Mouse (Mus musculus) heart, adult 9 months (tissue): ENCODE measurements at regions not wholly inside any gene's neighbourhood (a gene's known extent, or its start where the extent isn't known, plus 50 kb on each side); places are given as distances from the start of the nearest gene placed in this dataset.

Experiments
- DNase-seq, 2 experiments: peaks; one replicate each; pipeline ENCODE4 v3.0.0; 2022; ENCODE audit warnings: low spot score in 2 of 2

DNA sequence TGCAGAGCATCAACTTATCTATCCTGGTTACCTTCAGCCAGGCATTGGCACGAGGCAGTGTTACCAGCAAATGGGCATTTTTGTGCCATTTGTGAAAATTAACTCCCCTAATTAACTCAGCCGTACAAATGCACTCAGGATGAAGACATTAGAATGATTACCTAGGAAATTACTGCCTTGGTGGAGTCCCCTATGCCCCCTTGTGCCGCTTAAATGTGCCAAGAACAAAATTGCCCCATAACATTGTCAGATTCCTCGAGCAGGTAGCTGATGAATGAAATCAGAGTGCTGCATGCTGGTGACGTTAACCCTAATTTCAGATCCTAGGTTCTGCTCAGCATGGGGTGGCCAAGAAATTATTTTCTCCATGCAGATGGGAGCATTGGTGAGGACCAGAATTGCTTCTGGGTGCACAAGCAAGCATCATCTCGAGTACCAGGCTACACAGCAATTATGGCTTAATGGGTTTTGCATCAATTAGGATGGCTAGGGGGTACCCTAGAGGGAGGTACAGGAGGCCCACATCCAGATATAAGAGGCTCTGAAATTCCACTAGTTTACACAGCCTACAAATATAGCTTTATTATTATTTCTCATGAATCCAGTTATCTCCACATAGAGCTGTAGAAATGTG, 577.0 kb upstream of the Camk1g start:
- DNase-seq = no peak

DNA sequence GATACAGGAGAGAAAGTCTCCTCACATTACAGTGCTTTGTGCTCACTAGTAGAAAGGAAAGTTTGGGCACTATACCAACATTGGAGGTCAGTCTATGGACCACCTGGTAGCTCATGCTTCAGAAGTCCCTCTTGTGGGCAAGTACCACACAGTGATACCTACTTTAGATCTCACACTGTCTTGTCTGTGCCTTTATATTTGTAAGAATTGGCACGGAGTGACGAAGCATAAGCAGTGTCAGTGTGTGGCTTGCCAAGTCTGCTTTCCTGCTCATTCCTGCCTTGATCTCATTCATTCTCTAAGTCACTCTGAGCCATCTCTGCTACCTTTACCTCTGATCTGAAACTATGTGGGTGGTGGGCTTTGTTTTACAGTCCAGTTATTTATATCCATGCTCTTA, 565.9 kb upstream of the Camk1g start:
- no peak for DNase-seq

DNA sequence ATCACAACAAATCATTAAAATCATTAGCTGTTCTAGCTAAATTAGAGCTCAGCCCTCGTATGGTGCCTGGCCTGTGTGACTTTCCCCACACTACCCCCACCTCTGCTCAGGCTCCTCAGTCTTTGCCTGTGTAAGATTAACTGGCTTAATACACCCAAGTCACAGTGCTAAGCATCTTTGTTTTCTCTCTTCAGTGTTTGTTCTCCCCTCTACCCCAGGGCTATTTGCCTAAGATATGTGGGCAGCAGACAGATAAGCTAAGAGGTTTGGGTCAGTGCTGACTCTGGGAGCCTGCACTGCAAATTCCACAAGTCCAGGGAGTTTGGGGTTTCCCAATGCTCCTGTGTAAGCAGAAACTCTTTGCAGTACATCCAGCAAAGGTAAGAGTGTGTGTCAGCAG, 564.2 kb upstream of the Camk1g start:
- no peak for DNase-seq

DNA sequence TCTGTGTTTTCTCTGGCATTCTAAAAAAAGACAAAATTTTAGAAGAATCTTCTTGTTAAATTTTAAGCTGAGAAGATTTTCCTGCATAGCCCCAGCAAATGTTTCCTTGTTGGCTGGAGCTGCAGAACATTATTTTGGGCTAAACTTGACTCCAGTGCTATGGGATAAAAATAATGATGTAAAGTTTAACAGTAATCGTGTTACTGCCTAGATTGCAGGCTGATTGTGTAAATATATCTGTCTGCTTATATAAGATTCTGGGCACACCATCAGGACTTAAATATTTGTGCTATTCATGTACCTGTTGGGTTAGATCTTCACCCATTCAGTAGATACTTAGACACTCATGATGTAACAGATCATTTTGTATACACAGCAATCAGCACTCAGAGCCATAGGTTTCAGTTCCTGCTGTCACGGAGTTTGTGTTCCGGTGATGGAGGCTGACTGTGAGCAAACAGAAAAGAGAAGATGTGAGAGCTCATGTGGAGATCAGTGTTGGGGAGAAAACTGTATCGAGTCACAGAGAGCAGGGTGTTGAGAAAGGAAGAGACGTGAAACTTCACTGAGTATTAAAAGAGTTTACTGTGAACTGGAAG, 561.1 kb upstream of the Camk1g start:
- no peak for DNase-seq

DNA sequence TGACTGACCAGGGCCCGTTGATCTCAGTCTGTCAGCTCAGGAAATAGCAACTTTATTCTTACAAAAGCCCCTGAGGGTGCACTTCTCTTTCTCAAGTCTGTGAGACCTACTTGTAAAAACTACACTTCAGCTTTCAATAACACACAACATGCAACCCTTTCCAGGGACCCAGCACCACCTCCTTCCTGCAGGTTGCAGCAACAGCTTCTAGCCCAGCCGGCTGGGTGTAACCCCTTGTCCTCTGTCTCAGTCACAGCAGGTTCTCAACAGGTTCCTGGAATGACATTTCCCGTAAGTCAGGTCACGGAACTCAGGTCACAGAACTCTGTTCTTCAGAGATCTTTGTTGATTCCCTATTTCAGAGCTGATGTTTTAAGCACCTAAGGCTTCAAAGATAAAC, 558.5 kb upstream of the Camk1g start:
- no peak for DNase-seq

DNA sequence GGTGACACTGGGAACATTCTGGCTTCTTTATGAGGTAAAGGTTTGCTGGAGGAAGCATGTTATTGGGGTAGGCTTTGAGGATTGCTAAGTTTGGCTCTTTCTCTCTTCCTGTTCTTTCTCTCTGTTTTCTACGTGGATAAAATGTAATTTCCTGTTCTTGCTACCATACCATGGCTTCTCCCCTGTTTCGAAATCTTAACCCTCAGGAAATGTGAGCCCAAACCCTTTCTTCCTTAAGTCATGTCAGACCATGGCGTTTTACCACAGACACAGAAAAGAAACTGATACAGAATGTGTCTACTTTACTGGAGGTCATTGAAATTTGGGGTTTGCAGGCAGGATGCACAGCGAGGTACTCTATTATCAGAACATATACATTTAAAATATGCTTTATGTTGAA, 552.7 kb upstream of the Camk1g start:
- DNase-seq = no peak

DNA sequence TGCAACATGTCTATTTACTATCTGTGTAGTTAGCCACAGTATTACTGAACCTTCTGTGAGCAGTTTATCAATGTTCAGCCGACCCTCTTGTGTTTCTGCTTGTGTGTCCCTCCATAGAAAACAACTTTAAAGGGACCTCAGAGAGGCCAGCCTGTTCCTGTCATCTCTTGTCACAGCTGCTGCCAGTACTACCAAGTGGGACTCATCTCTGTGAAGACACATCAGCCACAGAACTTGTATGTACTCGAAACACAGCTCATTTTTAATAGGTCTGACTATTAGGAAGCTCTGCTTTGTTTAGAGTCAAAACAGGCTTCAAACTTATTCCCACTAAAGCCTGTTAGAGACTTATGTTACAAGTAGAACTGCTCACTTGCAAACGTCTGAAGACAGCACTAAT, 549.1 kb upstream of the Camk1g start:
- DNase-seq = no peak

DNA sequence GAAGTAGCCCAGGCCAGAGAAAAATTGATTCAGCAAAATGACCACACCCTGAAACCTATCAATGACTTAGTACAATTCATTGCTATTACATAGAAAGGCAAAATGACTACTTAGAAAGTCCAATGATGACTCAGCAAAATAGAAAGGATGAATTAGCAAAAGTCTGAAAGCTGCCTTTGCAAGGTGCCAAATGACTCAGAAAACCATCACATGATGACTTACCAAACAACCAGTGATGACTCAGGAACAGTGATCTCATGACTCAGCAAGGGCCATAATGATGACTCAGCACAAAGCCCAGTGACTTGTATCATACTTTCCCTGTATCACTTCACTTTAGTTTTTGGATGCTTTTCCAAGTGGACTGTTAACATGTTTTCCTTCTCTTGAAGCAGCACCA, 535.6 kb upstream of the Camk1g start:
- DNase-seq = no peak

DNA sequence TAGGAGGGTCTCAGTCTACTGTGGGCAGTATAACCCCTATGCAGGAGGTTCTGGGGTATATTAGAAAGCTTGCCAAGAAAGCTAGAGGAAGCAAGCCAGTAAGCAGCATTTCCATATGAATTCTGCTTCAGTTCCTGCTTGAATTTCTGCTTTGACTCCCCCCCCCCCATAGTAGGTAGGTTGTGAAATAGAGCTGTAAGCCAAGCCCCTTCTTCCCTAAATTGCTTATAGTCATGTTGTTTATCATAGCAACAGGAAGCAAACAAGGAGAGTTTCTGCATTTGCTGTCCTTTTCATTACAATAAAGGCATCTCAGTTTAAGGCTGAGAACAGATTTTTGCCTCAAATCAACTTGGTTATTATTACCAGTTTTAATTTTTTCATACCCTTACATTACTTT, 524.0 kb upstream of the Camk1g start:
- no peak for DNase-seq

DNA sequence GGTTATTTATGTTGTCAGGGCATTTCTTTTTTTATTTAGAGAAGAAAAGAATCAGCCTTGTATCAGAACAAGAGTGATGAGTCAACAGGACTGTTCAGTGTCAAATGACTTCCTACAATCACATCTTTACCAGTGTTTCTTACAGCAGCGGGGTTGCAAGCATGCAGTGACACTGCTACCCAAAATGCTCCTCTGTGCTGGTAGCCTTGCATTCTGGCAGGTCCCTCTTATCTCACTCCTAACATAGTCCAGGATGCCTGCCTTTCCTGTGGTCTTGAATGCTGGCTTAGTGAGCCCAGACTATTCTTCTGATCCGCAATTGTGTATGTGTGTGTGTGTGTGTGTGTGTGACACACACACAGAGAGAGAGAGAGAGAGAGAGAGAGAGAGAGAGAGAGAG, 506.4 kb upstream of the Camk1g start:
- DNase-seq = no peak

DNA sequence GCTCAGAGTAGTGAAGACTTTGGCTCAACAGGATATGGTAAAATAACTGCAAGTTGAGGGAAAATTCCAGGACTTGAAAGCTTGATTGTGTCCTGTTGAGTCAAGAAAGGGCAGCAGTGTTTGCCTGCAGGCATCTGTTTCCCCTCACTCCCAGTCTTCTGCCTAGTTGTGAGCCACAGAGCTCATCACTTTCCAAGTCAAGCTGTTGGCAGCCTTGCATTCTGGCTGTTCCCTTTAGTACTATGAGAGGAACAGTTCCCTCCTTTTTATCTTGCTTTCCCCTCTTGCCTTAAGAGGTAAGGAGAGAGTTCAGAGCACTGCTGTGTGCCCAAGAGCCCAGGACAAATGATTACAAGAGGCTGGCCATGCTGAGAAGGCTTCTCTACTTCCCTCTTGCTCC, 506.0 kb upstream of the Camk1g start:
- DNase-seq = peak; percentile 24

DNA sequence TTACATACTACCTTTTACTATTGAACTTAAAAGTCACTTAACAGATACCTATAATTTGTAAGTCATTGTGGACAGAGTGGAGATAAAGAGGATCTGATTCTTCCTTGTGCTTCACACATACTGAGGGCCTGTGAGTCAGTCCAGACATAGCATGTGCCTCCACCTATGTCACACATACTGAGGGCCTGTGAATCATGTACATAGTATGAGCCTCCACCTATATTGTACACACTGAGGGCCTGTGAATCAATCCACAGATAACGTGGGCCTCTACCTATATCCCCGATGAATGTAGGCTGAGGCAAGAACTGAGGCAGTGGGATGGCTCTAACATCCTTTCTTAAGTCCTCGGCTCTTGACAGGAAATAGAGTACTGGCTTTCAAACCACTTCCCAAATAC, 505.2 kb upstream of the Camk1g start:
- DNase-seq = no peak

DNA sequence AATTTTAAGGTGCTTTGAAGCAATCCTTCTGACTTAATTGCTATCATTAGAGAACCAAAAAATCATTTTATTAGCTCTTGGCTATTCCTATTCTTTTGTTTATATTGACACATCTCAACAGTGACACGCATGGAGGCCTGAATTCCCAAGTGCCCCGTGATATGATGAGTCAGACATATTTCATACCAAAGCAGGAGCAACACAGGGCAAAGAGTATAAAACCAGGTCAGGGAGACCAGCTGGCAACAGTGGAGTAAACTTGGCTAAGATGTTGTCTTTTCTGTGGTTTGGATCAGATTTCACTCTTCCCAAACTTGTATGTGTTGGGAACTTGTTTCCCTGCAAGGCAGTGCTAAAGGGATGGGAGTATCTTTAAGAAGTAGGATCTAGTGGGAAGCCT, 500.6 kb upstream of the Camk1g start:
- DNase-seq = peak; percentile 10 to 26

DNA sequence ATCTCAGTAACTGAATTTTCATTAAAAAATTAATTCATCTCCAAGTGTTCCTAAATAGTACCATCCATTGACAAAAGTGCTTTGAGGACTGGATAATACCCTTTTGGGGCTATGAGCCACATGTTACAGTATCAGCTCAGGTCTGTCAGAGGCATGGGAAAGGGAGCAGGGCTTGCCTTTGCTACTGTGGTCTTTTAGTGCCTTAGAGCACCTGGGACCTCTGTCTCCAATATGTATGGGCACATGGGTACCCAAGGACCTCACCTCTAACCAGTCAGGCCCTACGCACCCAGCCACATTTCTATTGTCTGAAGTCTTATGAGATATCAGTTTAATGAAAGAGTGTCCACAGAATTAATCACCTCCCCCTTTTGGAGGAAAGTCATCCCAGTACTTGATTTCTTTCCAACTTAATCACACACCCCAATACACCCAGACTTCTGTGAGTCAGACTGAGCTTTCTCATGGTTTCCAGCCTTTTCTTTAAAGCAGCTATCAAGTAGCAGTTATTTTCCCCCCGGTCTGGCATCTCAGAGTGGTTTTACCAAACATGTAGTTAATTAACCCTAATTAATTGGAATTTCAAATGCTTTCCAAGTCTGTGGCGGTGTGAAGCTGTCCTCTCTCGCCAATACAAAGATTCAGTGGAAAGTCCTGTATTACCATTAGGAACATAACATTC, 498.7 kb upstream of the Camk1g start:
- no peak for DNase-seq

DNA sequence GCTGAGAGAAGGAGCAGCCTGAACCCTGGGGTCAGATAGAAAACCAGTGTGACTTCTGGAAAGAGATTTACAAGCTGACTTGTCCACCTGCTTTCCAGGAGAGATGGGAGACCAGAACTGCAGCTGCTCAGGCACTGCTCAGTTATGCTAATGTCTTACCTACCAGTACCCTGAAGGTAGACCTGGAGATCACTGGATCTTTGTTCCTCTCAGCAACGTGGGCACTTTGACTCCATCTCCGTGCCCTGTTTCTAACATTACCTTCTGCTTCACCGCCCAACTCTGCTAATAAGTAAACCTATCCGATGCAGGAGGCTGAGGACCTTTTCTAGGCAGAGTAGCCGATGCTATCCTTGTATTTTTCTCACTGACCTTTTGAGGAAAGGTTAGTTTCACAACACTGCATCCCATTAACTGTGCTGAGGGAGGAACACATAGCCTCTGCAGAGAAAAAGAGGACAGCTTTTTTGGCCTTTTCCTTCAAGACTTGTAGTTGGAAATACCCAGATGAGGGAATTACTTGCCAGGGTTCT, 490.7 kb upstream of the Camk1g start:
- DNase-seq = no peak

DNA sequence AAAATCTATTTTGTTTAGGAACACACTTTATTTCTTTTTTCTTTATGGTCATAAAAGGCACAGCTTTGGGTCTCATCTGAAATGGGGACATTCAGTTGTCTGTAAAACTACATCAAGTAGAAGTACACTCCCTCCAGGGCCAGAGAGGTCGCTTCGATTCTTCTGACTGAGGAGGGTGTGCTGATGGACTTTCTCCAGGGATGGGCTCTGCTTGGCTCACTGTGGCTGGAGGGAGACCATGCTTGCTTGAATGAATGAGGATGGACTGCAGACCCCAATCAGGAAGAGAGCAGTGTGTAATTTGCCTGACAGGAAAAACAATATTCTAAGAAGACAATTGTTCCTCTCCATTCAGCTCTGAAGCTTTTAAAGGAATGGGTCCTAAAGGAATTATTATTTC, 490.3 kb upstream of the Camk1g start:
- no peak for DNase-seq

DNA sequence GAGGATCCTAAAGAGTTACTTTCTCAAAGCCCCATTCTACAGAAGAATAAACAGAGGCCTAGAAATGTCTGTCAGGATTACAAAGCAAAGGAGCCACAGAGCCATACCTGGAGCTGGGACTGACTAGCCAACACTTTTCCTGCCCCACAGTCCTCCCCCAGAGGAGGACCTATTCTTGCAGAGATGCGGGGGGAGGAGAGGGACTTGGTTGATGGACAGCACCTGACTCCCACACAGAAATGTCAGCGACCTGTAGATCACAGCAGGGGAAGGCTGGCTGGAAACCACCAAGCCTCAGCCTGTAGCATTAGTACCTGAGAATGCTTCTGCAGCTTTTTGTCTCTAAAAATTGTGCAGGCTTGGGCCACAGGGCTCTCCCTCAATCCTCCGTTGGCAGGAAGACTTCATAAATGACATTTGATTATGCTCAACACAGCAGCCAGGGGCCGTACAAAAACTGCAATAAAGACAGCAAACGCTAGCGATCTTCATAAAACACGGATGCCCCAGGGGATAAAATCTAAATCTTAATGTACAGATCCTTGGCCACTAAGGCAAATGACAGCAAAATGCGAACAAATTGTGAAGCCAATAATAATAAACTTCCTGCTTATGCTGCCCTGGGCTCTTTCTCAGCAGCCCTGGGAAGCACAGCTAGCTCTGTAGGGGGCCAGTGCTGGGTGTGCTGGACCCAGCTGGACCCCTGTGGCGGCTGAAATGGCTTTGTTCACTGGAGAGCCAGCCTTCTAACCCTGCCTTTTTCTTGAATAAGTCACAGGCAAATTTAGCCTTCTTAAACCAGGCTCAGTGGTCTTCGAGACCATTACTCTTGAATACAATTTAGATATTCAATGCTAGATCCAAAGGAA, 489.4 kb upstream of the Camk1g start:
- DNase-seq = no peak

DNA sequence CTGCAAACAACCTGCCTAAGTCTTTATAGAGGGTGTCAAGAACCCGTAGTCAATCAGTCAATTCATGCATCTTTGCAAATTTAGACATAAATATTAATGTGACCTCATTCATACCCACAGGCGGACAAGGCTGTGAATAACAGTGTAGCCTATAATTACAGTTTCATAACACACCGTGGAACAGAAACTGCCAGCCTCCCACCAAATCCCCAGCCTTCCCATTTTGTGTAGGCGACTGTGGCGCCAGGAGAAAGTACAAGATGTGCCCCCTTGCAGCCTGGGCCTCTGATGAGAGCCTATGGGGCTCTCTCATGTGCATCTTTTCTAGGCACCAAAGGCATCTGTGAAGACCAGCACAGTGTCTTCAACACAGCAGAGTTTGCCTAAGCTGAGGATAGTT, 477.8 kb upstream of the Camk1g start:
- DNase-seq = no peak

DNA sequence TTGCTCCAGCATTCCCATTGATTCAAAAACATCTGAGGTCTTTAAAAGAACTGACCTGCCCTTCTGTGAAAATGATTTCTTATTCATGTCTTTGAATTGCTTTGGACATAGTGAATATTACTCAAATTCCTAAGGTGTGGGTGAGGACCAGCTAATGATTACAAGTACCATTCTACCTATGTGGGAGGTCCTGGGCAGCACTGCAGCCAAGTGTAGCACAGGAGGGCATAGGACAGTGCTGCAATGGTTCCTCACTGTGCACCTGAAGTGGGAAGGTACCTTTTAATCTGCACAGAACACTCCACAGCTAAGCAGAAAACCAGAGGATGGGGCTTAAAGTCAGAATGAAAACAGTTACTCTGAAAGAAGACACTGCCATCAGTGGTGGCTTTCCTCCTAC, 474.8 kb upstream of the Camk1g start:
- no peak for DNase-seq

DNA sequence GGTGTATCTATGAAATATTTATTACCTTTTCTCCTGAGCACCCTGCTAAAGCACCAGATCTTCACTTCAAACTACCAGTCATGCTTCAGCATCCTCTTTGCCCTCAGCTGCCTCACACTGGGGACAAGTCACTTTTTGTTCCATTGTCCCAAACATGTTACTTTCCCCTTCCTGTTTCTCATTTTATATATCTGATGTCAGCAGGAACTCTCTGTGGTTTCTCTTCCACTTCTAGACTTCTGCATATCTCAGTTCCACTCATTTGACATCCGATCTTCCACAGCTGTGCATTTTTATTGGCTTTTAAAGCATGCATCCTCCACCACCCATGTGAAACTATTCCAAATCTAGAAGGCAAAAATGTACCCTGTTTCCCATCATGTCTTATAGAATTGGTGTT, 474.4 kb upstream of the Camk1g start:
- peak; percentile 3 to 41 for DNase-seq

DNA sequence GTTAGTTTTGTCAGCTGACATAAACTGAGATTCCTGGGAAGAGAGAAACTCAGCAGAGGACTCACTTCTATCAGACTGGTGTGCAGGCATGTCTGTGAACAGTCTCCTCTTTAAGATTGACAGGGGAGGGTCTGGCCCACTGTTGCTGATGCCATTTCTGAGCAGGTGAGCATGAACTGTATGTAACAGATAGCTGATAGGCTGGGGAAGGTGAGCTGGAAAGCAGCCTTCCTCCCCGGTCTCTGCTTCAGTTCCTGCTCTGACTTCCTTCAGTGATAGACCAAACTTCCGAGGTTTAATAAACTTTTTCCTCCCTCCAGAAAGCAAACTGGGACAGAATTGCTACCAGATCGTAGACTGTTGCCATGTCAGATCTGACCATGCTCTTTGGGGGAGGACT, 430.9 kb upstream of the Camk1g start:
- DNase-seq = no peak

DNA sequence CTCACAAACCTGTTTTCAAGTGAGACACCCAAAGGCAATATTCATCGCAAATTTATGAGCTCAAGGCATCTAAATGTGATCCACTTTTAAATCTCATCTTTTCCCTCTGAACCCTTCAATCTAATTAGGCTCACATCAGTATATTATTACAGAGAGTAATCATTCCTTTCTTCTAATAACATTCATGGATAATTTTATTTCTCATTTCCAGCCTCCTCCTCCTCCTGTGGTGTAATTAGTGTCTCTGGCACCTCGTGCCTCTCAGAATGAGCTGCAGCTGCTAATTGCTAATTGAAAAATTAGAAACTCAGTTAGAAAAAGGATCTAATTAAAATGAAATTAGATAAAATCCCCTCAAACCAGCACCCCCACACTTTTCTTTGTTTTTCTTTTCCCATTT, 420.5 kb upstream of the Camk1g start:
- no peak for DNase-seq
